Mouse (Mus musculus): ENCODE data around the gene Prkar1b. TPM values are rescaled to one million over a fixed set of nuclear protein-coding genes. Genes with fewer than 3 reads are reported as not detected.

Gene Prkar1b
- polyA plus RNA-seq, 1 experiment from 2014 or later, result 179 TPM

- H3K27ac ChIP-seq, result no peak overlapping the region
- 77% methylated on average over 5 of the region's 5 CpGs for WGBS
- H3K9ac ChIP-seq, result no peak overlapping the region
- peaks cover 26% of the 10 kb centered on the region for H3K36me3 ChIP-seq
- H3K4me2 ChIP-seq, result no peak overlapping the region
- ATAC-seq (ENCODE audit: low FRiP score), result no peak
- H3K27me3 ChIP-seq, result no peaks in the 10 kb centered on the region
- H3K4me3 ChIP-seq, result no peak overlapping the region
- no peaks in the 10 kb centered on the region for H3K9me3 ChIP-seq
- H3K4me1 ChIP-seq (replicated peaks), result no peaks in the 10 kb centered on the region
Observed at GRCm38 (mm10) chr5:139118139-139118960, 31.5 kb downstream of the Prkar1b start.

- no peaks in the 10 kb centered on the region for H3K27me3 ChIP-seq
- no peaks in the 10 kb centered on the region for H3K9me3 ChIP-seq
- peaks cover 15% of the 10 kb centered on the region; the same call in 1 of the 2 replicates for H3K36me3 ChIP-seq
- no peak overlapping the region for H3K4me3 ChIP-seq
- no peak for ATAC-seq (ENCODE audit: low FRiP score)
- H3K9ac ChIP-seq, result no peak overlapping the region
- H3K27ac ChIP-seq, result no peak overlapping the region
- 93% methylated on average over 7 of the region's 7 CpGs for WGBS
- no peaks in the 10 kb centered on the region for H3K4me1 ChIP-seq (replicated peaks)
- H3K4me2 ChIP-seq, result no peak overlapping the region
Observed at GRCm38 (mm10) chr5:139115507-139115906, 34.3 kb downstream of the Prkar1b start.

GRCm38 (mm10) chr5:139114876-139115275, 34.9 kb downstream of the Prkar1b start:
- Histone ChIP-seq H3K9me3 (no peaks in the 10 kb centered on the region), H3K36me3 (peaks cover 15% of the 10 kb centered on the region; the same call in 1 of the 2 replicates), H3K27ac (no peak overlapping the region), H3K4me1 (replicated peaks) (no peaks in the 10 kb centered on the region), H3K9ac (no peak overlapping the region), H3K4me2 (no peak overlapping the region), H3K4me3 (no peak overlapping the region), H3K27me3 (no peaks in the 10 kb centered on the region)
- ATAC-seq (ENCODE audit: low FRiP score), result no peak
- WGBS, result 86% methylated on average over 4 of the region's 4 CpGs

GRCm38 (mm10) chr5:139112418-139112817, 37.4 kb downstream of the Prkar1b start:
- Histone ChIP-seq H3K4me3 (no peak overlapping the region), H3K4me2 (no peak overlapping the region), H3K27me3 (no peaks in the 10 kb centered on the region), H3K36me3 (peaks cover 23% of the 10 kb centered on the region), H3K27ac (no peak overlapping the region), H3K9ac (no peak overlapping the region), H3K4me1 (replicated peaks) (no peaks in the 10 kb centered on the region), H3K9me3 (no peaks in the 10 kb centered on the region)
- no peak for ATAC-seq (ENCODE audit: low FRiP score)
- WGBS, result 81% methylated on average over 9 of the region's 9 CpGs

GRCm38 (mm10) chr5:139111991-139112390, 37.8 kb downstream of the Prkar1b start:
- Histone ChIP-seq H3K9me3 (no peaks in the 10 kb centered on the region), H3K27ac (no peak overlapping the region), H3K4me1 (replicated peaks) (no peaks in the 10 kb centered on the region), H3K4me2 (no peak overlapping the region), H3K4me3 (no peak overlapping the region), H3K9ac (no peak overlapping the region), H3K27me3 (no peaks in the 10 kb centered on the region), H3K36me3 (peaks cover 23% of the 10 kb centered on the region)
- ATAC-seq (ENCODE audit: low FRiP score), result no peak
- WGBS, result 71% methylated on average over 9 of the region's 9 CpGs

GRCm38 (mm10) chr5:139110140-139110855, 39.5 kb downstream of the Prkar1b start:
- WGBS, result 97% methylated on average over 2 of the region's 2 CpGs

GRCm38 (mm10) chr5:139107815-139108214, 42.0 kb downstream of the Prkar1b start:
- no peak overlapping the region for H3K4me2 ChIP-seq
- peaks cover 51% of the 10 kb centered on the region for H3K36me3 ChIP-seq

More at GRCm38 (mm10) chr5:139110140-139110855, 39.5 kb downstream of the Prkar1b start:
- no peak overlapping the region for H3K4me2 ChIP-seq
- H3K9me3 ChIP-seq, result no peaks in the 10 kb centered on the region
- H3K4me3 ChIP-seq, result no peak overlapping the region
- H3K36me3 ChIP-seq, result peaks cover 34% of the 10 kb centered on the region
- no peak overlapping the region for H3K9ac ChIP-seq
- no peaks in the 10 kb centered on the region for H3K27me3 ChIP-seq
- no peaks in the 10 kb centered on the region for H3K4me1 ChIP-seq (replicated peaks)
- no peak overlapping the region for H3K27ac ChIP-seq
- no peak for ATAC-seq (ENCODE audit: low FRiP score)

GRCm38 (mm10) chr5:139101783-139102182, 48.0 kb downstream of the Prkar1b start:
- Histone ChIP-seq H3K4me2 (no peak overlapping the region), H3K36me3 (peaks cover 51% of the 10 kb centered on the region), H3K4me1 (replicated peaks) (peaks cover 16% of the 10 kb centered on the region), H3K9ac (no peak overlapping the region), H3K9me3 (peaks cover 8% of the 10 kb centered on the region; the same call in 1 of the 2 replicates), H3K4me3 (no peak overlapping the region), H3K27me3 (no peaks in the 10 kb centered on the region; the same call in 1 of the 2 replicates), H3K27ac (no peak overlapping the region)
- WGBS, result 79% methylated on average over 6 of the region's 6 CpGs
- ATAC-seq (ENCODE audit: low FRiP score), result no peak

More at GRCm38 (mm10) chr5:139107815-139108214, 42.0 kb downstream of the Prkar1b start:
- Histone ChIP-seq H3K9ac (no peak overlapping the region), H3K9me3 (no peaks in the 10 kb centered on the region), H3K4me1 (replicated peaks) (no peaks in the 10 kb centered on the region), H3K27ac (no peak overlapping the region), H3K4me3 (no peak overlapping the region), H3K27me3 (no peaks in the 10 kb centered on the region)
- no peak for ATAC-seq (ENCODE audit: low FRiP score)
- WGBS, result 81% methylated on average over 9 of the region's 9 CpGs

- 45% methylated on average over 12 of the region's 12 CpGs for WGBS
- Histone ChIP-seq H3K9ac (no peak overlapping the region), H3K4me1 (replicated peaks) (peaks cover 19% of the 10 kb centered on the region), H3K4me3 (no peak overlapping the region), H3K4me2 (no peak overlapping the region), H3K36me3 (peaks cover 33% of the 10 kb centered on the region), H3K27ac (peak overlapping the region; percentile 44; the same call in 1 of the 2 replicates), H3K27me3 (no peaks in the 10 kb centered on the region; the same call in 1 of the 2 replicates), H3K9me3 (peaks cover 8% of the 10 kb centered on the region; the same call in 1 of the 2 replicates)
- no peak for ATAC-seq (ENCODE audit: low FRiP score)
Observed at GRCm38 (mm10) chr5:139098991-139099972, 50.5 kb downstream of the Prkar1b start.

- Histone ChIP-seq H3K27ac (no peak overlapping the region), H3K9ac (no peak overlapping the region), H3K27me3 (no peaks in the 10 kb centered on the region), H3K9me3 (peaks cover 8% of the 10 kb centered on the region; the same call in 1 of the 2 replicates), H3K4me1 (replicated peaks) (peaks cover 19% of the 10 kb centered on the region), H3K4me3 (no peak overlapping the region), H3K36me3 (peaks cover 20% of the 10 kb centered on the region; the same call in 1 of the 2 replicates), H3K4me2 (no peak overlapping the region)
- 76% methylated on average over 8 of the region's 8 CpGs for WGBS
- ATAC-seq (ENCODE audit: low FRiP score), result no peak
Observed at GRCm38 (mm10) chr5:139095297-139096110, 54.3 kb downstream of the Prkar1b start.

- Histone ChIP-seq H3K27ac (no peak overlapping the region), H3K4me1 (replicated peaks) (0 out of 2 replicates have a peak, but pooled peaks cover 6% of the 10 kb centered on the region), H3K4me3 (no peak overlapping the region), H3K36me3 (peaks cover 20% of the 10 kb centered on the region; the same call in 1 of the 2 replicates), H3K9me3 (peaks cover 8% of the 10 kb centered on the region; the same call in 1 of the 2 replicates), H3K9ac (no peak overlapping the region), H3K4me2 (no peak overlapping the region), H3K27me3 (no peaks in the 10 kb centered on the region)
- 74% methylated on average over 4 of the region's 4 CpGs for WGBS
- no peak for ATAC-seq (ENCODE audit: low FRiP score)
Observed at GRCm38 (mm10) chr5:139093534-139093933, 56.3 kb downstream of the Prkar1b start.

Measured in hindbrain, embryonic 13.5 days (tissue).